Mouse (Mus musculus) kidney, postnatal 0 days (tissue): ENCODE data around the gene Rnasek. TPM values are rescaled to one million over a fixed set of nuclear protein-coding genes. Genes with fewer than 3 reads are reported as not detected.
A peak's percentile ranks its signal among the peaks of the same experiment; 100 is the strongest.

ENCODE experiments used
- ATAC-seq: fragments of 200-750 bp; cut with Nextera tagmentation; replicated peaks from 2 replicates; pipeline ENCODE4 v1.8.0; 2017; ENCODE audit warnings: low read depth, moderate number of reproducible peaks, moderate TSS enrichment, moderate library complexity; ENCODE audit not compliant: low FRiP score
- DNase-seq: peaks from one replicate; pipeline ENCODE4 v3.0.0-alpha.2; 2016; ENCODE audit warnings: low spot score
- H3K27ac ChIP-seq: fragments of 300-500 bp; sonication (generic); 2 replicates; pipeline ENCODE4 v1.5.1; 2014; ENCODE audit warnings: mild to moderate bottlenecking
- H3K27me3 ChIP-seq: fragments of 300-500 bp; sonication (generic); 2 replicates; pipeline ENCODE4 v1.6.1; 2014; ENCODE audit warnings: low read length, mixed read lengths; ENCODE audit not compliant: insufficient read depth
- H3K36me3 ChIP-seq: fragments of 300-500 bp; sonication (generic); 2 replicates; pipeline ENCODE4 v1.6.1; 2014; ENCODE audit warnings: low read length, mixed read lengths; ENCODE audit not compliant: insufficient read depth
- H3K4me1 ChIP-seq: fragments of 300-500 bp; sonication (generic); replicated peaks from 2 replicates; pipeline ENCODE4 v1.6.1; 2014; ENCODE audit warnings: antibody characterized with exemption, low read length, mixed read lengths; ENCODE audit not compliant: insufficient read depth
- H3K4me2 ChIP-seq: fragments of 300-500 bp; sonication (generic); 2 replicates; pipeline ENCODE4 v1.6.1; 2014; ENCODE audit warnings: mild to moderate bottlenecking, low read length, moderate library complexity, mixed read lengths
- H3K4me3 ChIP-seq: fragments of 300-500 bp; sonication (generic); replicated peaks from 2 replicates; pipeline ENCODE4 v1.5.1; 2014; ENCODE audit warnings: low read depth, low read length
- H3K9ac ChIP-seq: fragments of 300-500 bp; sonication (generic); 2 replicates; pipeline ENCODE4 v1.6.1; 2014; ENCODE audit warnings: low read depth, low read length
- H3K9me3 ChIP-seq: fragments of 300-500 bp; sonication (generic); replicated peaks from 2 replicates; pipeline ENCODE4 v1.6.1; 2016; ENCODE audit warnings: low read length, inconsistent platforms, mixed read lengths
- CTCF ChIP-seq: IDR thresholded peaks from 2 replicates; pipeline ENCODE4 v1.5.1; 2016; ENCODE audit warnings: antibody characterized with exemption, low read depth, mild to moderate bottlenecking, moderate library complexity
- WGBS: fragments of 180-500 bp; shearing (Covaris S2); extraction: QIAGEN DNeasy Blood & Tissue Kit; methylation state at CpG from one replicate; pipeline ENCODE4 v1.1.7; 2014; 5-methylcytosine and 5-hydroxymethylcytosine counted together
- polyA plus RNA-seq: library from polyadenylated mRNA; unstranded; fragments of >200 nt; fragmentation: Nextera tagmentation; extraction: Ambion mirVana; gene quantifications from 2 replicates; pipeline ENCODE4 v1.2.1, GENCODE M21; 2015

Rnasek gene
- polyA plus RNA-seq, 1 experiment from 2014 or later = 455 TPM

- Histone ChIP-seq H3K9ac (no peak overlapping the region), H3K4me2 (no peak overlapping the region), H3K36me3 (no peaks in the 10 kb centered on the region), H3K4me1 (peaks cover 4% of the 10 kb centered on the region; the same call in 1 of the 2 replicates), H3K27ac (no peak overlapping the region), H3K27me3 (no peaks in the 10 kb centered on the region), H3K9me3 (no peaks in the 10 kb centered on the region), H3K4me3 (no peak overlapping the region)
- TF ChIP-seq CTCF = no peak
- WGBS = 67% methylated on average over 5 of the region's 5 CpGs
- DNase-seq = no peak
- ATAC-seq = no peak
These were observed 30.8 kb downstream of the Rnasek start for GRCm38 (mm10) chr11:70208778-70209388.

GRCm38 (mm10) chr11:70207283-70207682 lies 32.4 kb downstream of the Rnasek start:
- Histone ChIP-seq H3K27me3 (no peaks in the 10 kb centered on the region), H3K9ac (no peak overlapping the region), H3K27ac (no peak overlapping the region), H3K9me3 (no peaks in the 10 kb centered on the region), H3K36me3 (no peaks in the 10 kb centered on the region), H3K4me2 (no peak overlapping the region), H3K4me1 (no peaks in the 10 kb centered on the region), H3K4me3 (no peak overlapping the region)
- DNase-seq (no peak), ATAC-seq (no peak)
- WGBS = 66% methylated on average over 7 of the region's 7 CpGs
- TF ChIP-seq CTCF = no peak

GRCm38 (mm10) chr11:70206801-70207200 lies 32.8 kb downstream of the Rnasek start:
- Histone ChIP-seq H3K36me3 (no peaks in the 10 kb centered on the region), H3K4me3 (no peak overlapping the region), H3K4me1 (no peaks in the 10 kb centered on the region), H3K9ac (no peak overlapping the region), H3K4me2 (no peak overlapping the region), H3K9me3 (no peaks in the 10 kb centered on the region), H3K27ac (no peak overlapping the region), H3K27me3 (no peaks in the 10 kb centered on the region)
- no peak for TF ChIP-seq CTCF
- WGBS = 70% methylated on average over 2 of the region's 2 CpGs
- no peak for ATAC-seq
- DNase-seq = no peak

GRCm38 (mm10) chr11:70201691-70202090 lies 38.0 kb downstream of the Rnasek start:
- TF ChIP-seq CTCF = peak; percentile 94
- ATAC-seq = 0 out of 2 replicates have a peak, but pooled peaks have one; percentile 41
- no peaks in the 10 kb centered on the region for H3K27me3 ChIP-seq
- peak; percentile 94 for DNase-seq
- H3K4me1 ChIP-seq = peaks cover 9% of the 10 kb centered on the region; the same call in 1 of the 2 replicates
- no peak overlapping the region for H3K27ac ChIP-seq
- H3K4me3 ChIP-seq = no peak overlapping the region
- H3K9me3 ChIP-seq = no peaks in the 10 kb centered on the region
- H3K9ac ChIP-seq = no peak overlapping the region
- 38% methylated on average over 5 of the region's 5 CpGs for WGBS
- no peak overlapping the region for H3K4me2 ChIP-seq
- no peaks in the 10 kb centered on the region for H3K36me3 ChIP-seq

- no peak overlapping the region for H3K4me3 ChIP-seq
- no peak overlapping the region for H3K9ac ChIP-seq
- no peaks in the 10 kb centered on the region for H3K9me3 ChIP-seq
- no peaks in the 10 kb centered on the region for H3K27me3 ChIP-seq
- ATAC-seq (no peak; the same call in 1 of the 2 replicates), DNase-seq (peak; percentile 27)
- WGBS = 55% methylated on average over 5 of the region's 5 CpGs
- no peak for TF ChIP-seq CTCF
- no peak overlapping the region for H3K4me2 ChIP-seq
- H3K27ac ChIP-seq = peak overlapping the region; percentile 72
- no peaks in the 10 kb centered on the region for H3K36me3 ChIP-seq
- peaks cover 9% of the 10 kb centered on the region; the same call in 1 of the 2 replicates for H3K4me1 ChIP-seq
These were observed 39.5 kb downstream of the Rnasek start for GRCm38 (mm10) chr11:70200036-70200608.

GRCm38 (mm10) chr11:70199107-70199506 lies 40.5 kb downstream of the Rnasek start:
- ATAC-seq (no peak), DNase-seq (no peak)
- WGBS = 68% methylated on average over 8 of the region's 8 CpGs
- no peaks in the 10 kb centered on the region for H3K36me3 ChIP-seq
- no peaks in the 10 kb centered on the region for H3K27me3 ChIP-seq
- no peak for TF ChIP-seq CTCF
- peak overlapping the region; percentile 72 for H3K27ac ChIP-seq
- H3K4me1 ChIP-seq = peaks cover 9% of the 10 kb centered on the region; the same call in 1 of the 2 replicates
- H3K9ac ChIP-seq = no peak overlapping the region
- no peaks in the 10 kb centered on the region for H3K9me3 ChIP-seq
- H3K4me2 ChIP-seq = no peak overlapping the region
- H3K4me3 ChIP-seq = no peak overlapping the region
